Mouse (Mus musculus) erythroblast, embryonic 14.5 days (primary cell): ENCODE data around the gene Slc29a4.

Experiments used
- GATA1 ChIP-seq: IDR thresholded peaks from 2 replicates; pipeline ENCODE4 v1.6.1; 2012; ENCODE audit warnings: low read length, inconsistent platforms, mixed read lengths
- TAL1 ChIP-seq: IDR thresholded peaks from 3 replicates; pipeline ENCODE4 v1.6.1; 2012; ENCODE audit warnings: low read length, inconsistent platforms, mixed read lengths

- TF ChIP-seq GATA1 (no peak), TAL1 (no peak)
These were observed 54.8 kb downstream of the Slc29a4 start for GRCm38 (mm10) chr5:142747026-142747629.
